Mouse (Mus musculus): ENCODE results near the gene Zfyve16. TPM values are rescaled to one million over a fixed set of nuclear protein-coding genes. Genes with fewer than 3 reads are reported as not detected.
A peak's percentile ranks its signal among the peaks of the same experiment; 100 is the strongest.

The Zfyve16 gene
- polyA plus RNA-seq, 1 experiment from 2014 or later = 11.3 TPM

DNA sequence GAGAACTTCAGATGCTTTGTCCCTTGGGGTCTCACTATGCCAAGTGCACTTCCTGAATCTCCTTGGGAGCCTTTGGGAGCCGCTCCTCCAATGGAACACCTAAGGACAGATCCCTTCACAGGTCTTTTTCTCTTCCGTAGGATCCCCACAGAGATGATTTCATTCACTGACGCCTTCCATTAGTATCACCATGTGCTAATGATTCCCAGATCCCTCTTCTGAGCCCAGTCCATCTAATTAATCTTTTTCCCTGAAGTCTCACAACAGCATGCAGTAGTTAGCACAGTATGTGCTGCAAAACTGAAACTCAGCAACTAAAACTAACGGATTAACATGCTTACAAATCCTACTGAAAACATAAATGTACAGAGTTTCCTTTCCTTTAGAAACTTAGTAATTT, 8.5 kb upstream of the Zfyve16 start:
- Histone ChIP-seq H3K9me3 (ENCODE audit: control insufficient read depth, low read length) (no peaks in the 10 kb centered on the region), H3K4me1 (replicated peaks; ENCODE audit: control insufficient read depth, insufficient read depth, low read length) (no peaks in the 10 kb centered on the region), H3K4me2 (ENCODE audit: low read length) (no peak overlapping the region), H3K36me3 (ENCODE audit: control insufficient read depth, insufficient read depth) (no peaks in the 10 kb centered on the region), H3K4me3 (replicated peaks; ENCODE audit: low read length) (no peak overlapping the region), H3K27me3 (replicated peaks; ENCODE audit: control insufficient read depth, insufficient read depth, low read length) (no peaks in the 10 kb centered on the region), H3K9ac (replicated peaks; ENCODE audit: low read depth, low read length) (no peak overlapping the region), H3K27ac (ENCODE audit: low read length) (no peak overlapping the region)
- ATAC-seq = no peak
- WGBS = 49% methylated on average over 4 of the region's 4 CpGs

DNA sequence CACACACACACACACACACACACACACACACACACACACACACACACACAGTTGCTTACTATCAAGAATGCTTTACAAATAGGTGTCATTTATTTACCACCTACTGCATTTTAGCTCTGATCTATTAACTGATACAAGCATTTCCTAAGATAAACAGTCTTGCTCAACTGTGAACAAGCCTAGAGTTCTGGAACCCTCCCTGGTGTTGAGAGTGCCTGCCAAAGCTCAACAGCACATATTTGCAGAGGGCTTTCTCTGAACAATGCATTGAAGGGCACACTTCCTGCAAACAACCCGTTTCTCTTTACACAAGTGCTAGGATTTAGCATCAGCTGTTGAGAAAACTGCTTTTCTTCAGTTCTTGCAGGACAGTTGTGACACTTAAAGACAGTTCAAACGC, 3.1 kb upstream of the Zfyve16 start:
- Histone ChIP-seq H3K27me3 (replicated peaks; ENCODE audit: control insufficient read depth, insufficient read depth, low read length) (no peaks in the 10 kb centered on the region), H3K9ac (replicated peaks; ENCODE audit: low read depth, low read length) (no peak overlapping the region), H3K36me3 (ENCODE audit: control insufficient read depth, insufficient read depth) (no peaks in the 10 kb centered on the region), H3K27ac (ENCODE audit: low read length) (no peak overlapping the region), H3K4me2 (ENCODE audit: low read length) (no peak overlapping the region), H3K4me3 (replicated peaks; ENCODE audit: low read length) (no peak overlapping the region), H3K4me1 (replicated peaks; ENCODE audit: control insufficient read depth, insufficient read depth, low read length) (peaks cover 5% of the 10 kb centered on the region), H3K9me3 (ENCODE audit: control insufficient read depth, low read length) (no peaks in the 10 kb centered on the region)
- no peak for ATAC-seq
- 58% methylated on average over 2 of the region's 2 CpGs for whole genome bisulfite sequencing

DNA sequence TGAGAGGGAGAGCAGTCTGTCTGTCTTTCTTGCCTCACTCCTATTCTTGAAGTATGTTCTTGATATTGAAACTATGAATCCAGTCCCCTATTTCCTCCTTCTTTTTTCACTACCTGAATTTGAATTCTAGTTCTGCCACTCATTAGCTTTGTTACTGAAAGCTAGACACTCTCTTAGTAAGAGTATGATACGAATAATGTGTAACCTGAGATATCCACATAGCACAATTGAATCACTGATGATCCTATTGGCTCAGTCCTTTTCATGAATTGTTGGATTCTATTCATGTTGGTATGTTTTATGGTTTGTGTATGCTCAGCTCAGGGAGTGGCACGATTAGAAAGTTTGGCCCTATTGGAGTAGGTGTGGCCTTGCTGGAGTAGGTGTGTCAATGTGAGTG, 1.5 kb upstream of the Zfyve16 start:
- no peak overlapping the region for H3K27ac ChIP-seq (ENCODE audit: low read length)
- peaks cover 7% of the 10 kb centered on the region for H3K4me1 ChIP-seq (replicated peaks; ENCODE audit: control insufficient read depth, insufficient read depth, low read length)
- H3K36me3 ChIP-seq (ENCODE audit: control insufficient read depth, insufficient read depth) = no peaks in the 10 kb centered on the region
- H3K4me3 ChIP-seq (replicated peaks; ENCODE audit: low read length) = no peak overlapping the region
- ATAC-seq = no peak
- WGBS = 64% methylated on average over 2 of the region's 2 CpGs
- no peaks in the 10 kb centered on the region for H3K27me3 ChIP-seq (replicated peaks; ENCODE audit: control insufficient read depth, insufficient read depth, low read length)
- H3K4me2 ChIP-seq (ENCODE audit: low read length) = no peak overlapping the region
- no peaks in the 10 kb centered on the region for H3K9me3 ChIP-seq (ENCODE audit: control insufficient read depth, low read length)
- no peak overlapping the region for H3K9ac ChIP-seq (replicated peaks; ENCODE audit: low read depth, low read length)

DNA sequence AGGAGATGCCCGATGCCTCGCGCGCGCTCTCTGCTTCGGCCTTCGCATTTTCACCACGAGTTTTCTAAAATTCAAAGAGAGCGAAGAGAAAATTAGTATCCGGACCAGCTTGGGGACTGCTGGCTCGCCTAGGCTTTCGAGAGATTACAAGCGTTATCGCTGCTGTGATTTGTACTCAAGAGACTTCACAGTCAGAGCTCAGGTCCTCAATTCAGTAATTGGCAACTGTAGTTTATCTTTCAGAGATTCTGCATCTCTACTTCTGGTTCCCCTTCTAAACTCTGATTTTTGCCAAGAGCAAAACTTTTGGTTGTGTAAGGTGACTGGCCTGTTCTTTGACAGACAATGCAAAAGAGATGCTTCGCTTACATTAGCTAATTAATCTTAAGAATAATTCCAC, 569 bp upstream of the Zfyve16 start:
- Histone ChIP-seq H3K9ac (replicated peaks; ENCODE audit: low read depth, low read length) (peak overlapping the region; percentile 94), H3K27ac (ENCODE audit: low read length) (peak overlapping the region; percentile 96), H3K4me1 (replicated peaks; ENCODE audit: control insufficient read depth, insufficient read depth, low read length) (peaks cover 7% of the 10 kb centered on the region), H3K4me2 (ENCODE audit: low read length) (peak overlapping the region; percentile 64), H3K36me3 (ENCODE audit: control insufficient read depth, insufficient read depth) (no peaks in the 10 kb centered on the region), H3K27me3 (replicated peaks; ENCODE audit: control insufficient read depth, insufficient read depth, low read length) (no peaks in the 10 kb centered on the region), H3K4me3 (replicated peaks; ENCODE audit: low read length) (peak overlapping the region; percentile 84), H3K9me3 (ENCODE audit: control insufficient read depth, low read length) (no peaks in the 10 kb centered on the region)
- 3% methylated on average over 15 of the region's 15 CpGs for WGBS
- no peak; the same call in 1 of the 2 replicates for ATAC-seq

DNA sequence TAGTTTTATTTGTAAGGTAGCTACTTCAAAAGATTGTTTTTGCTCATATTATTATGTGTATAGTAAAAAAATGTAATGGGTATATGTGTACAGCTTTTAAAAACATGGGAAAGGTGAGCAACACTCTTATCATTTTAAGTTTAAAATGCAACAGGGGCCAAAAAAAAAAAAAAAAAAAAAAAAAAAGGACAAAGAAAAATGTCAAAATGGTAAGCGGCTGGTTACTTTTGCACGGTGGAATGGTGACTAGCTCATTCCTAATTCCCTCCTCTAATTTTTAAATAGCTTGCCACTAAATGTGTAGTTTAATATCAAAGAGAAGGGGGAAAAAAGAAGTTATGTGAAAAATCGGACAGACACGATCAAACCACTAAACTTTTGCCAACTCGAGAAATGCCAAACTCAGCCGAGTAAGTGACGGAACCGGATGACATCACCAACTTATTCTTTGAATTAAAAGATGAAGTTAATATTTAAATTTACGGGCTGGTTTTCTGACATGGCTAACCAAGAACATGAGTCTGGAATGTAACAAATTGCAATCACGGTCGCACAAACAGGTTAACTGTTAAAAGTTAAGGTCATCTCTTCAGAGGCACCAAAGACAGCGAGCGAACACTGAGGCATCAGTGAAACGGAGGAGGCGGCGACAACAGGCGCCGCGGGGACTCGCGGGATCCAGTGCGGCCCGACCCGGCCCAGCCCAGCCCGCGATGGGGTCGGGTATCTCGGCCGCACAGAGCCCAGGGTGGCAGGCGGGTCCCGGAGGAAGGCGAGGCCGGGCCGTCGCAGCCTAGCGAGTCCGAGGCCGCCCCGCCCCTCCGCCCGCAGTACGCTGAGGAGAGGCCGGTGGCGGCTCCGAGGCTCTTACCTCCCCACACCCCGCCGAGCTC, 594 bp downstream of the Zfyve16 start:
- Histone ChIP-seq H3K27me3 (replicated peaks; ENCODE audit: control insufficient read depth, insufficient read depth, low read length) (no peaks in the 10 kb centered on the region), H3K4me3 (replicated peaks; ENCODE audit: low read length) (peak overlapping the region; percentile 84), H3K4me2 (ENCODE audit: low read length) (peak overlapping the region; percentile 64), H3K9me3 (ENCODE audit: control insufficient read depth, low read length) (no peaks in the 10 kb centered on the region), H3K4me1 (replicated peaks; ENCODE audit: control insufficient read depth, insufficient read depth, low read length) (peaks cover 7% of the 10 kb centered on the region), H3K9ac (replicated peaks; ENCODE audit: low read depth, low read length) (peak overlapping the region; percentile 94), H3K27ac (ENCODE audit: low read length) (peak overlapping the region; percentile 96), H3K36me3 (ENCODE audit: control insufficient read depth, insufficient read depth) (no peaks in the 10 kb centered on the region)
- WGBS = 2% methylated on average over 36 of the region's 47 CpGs
- ATAC-seq = peak; percentile 90

DNA sequence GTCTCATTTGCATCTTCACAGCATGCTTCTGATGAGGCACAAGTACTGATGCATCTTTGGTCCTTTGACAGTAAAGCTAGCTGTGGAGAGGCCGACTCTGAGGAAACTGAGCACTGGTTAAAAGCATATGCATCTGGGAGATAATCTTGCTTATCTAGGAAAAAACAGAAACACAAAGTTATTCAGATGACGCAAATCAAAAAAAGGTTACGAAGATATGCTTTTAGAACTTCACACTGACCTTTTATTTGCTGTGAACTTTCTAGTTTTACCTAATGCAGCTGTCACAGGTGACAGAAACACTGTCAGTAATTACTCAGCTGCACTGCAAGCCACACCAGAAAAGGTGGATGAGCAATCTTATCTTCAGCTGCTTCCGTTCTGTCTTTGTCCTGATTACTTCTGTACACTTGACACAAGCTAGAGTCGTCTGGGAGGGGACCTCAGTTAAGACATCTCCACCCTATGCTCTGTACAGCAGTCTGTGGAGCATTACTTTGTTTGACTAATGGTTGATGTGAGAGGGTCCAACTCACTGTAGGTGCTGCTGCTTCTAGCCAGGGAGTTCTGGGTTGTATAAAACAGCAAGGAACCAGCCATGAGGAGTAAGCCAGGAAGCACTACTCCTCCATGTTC, 7.4 kb downstream of the Zfyve16 start:
- Histone ChIP-seq H3K36me3 (ENCODE audit: control insufficient read depth, insufficient read depth) (peaks cover 15% of the 10 kb centered on the region), H3K27me3 (replicated peaks; ENCODE audit: control insufficient read depth, insufficient read depth, low read length) (no peaks in the 10 kb centered on the region), H3K4me2 (ENCODE audit: low read length) (no peak overlapping the region), H3K27ac (ENCODE audit: low read length) (no peak overlapping the region), H3K4me1 (replicated peaks; ENCODE audit: control insufficient read depth, insufficient read depth, low read length) (no peaks in the 10 kb centered on the region; the same call in 1 of the 2 replicates), H3K4me3 (replicated peaks; ENCODE audit: low read length) (no peak overlapping the region), H3K9ac (replicated peaks; ENCODE audit: low read depth, low read length) (no peak overlapping the region), H3K9me3 (ENCODE audit: control insufficient read depth, low read length) (no peaks in the 10 kb centered on the region)
- 92% methylated on average over 5 of the region's 5 CpGs for WGBS
- no peak for ATAC-seq

DNA sequence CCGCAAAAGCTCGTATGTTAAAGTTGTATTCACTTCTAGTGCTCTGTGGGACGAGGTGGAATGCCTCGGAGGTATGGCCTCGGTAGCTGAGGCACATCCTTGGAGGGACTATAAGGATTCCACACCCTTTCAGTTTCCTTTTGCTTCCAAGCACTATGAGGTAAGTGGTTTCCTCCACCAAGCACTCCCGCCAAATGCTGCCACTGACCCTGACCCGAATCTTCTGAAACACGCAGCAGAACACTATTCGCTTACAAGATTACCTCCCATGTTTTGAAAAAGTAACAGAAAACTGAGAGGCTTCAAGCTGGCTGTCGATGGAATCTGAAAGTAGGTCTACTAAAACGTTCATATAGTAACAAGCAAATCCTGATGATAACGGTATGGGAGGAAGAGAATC, 25.8 kb downstream of the Zfyve16 start:
- ATAC-seq = no peak
- no peak overlapping the region for H3K9ac ChIP-seq (replicated peaks; ENCODE audit: low read depth, low read length)
- peaks cover 13% of the 10 kb centered on the region for H3K36me3 ChIP-seq (ENCODE audit: control insufficient read depth, insufficient read depth)
- H3K4me1 ChIP-seq (replicated peaks; ENCODE audit: control insufficient read depth, insufficient read depth, low read length) = no peaks in the 10 kb centered on the region
- 88% methylated on average over 12 of the region's 12 CpGs for WGBS
- no peak overlapping the region for H3K4me3 ChIP-seq (replicated peaks; ENCODE audit: low read length)
- no peaks in the 10 kb centered on the region for H3K9me3 ChIP-seq (ENCODE audit: control insufficient read depth, low read length)
- H3K4me2 ChIP-seq (ENCODE audit: low read length) = no peak overlapping the region
- no peaks in the 10 kb centered on the region for H3K27me3 ChIP-seq (replicated peaks; ENCODE audit: control insufficient read depth, insufficient read depth, low read length)
- no peak overlapping the region for H3K27ac ChIP-seq (ENCODE audit: low read length)

DNA sequence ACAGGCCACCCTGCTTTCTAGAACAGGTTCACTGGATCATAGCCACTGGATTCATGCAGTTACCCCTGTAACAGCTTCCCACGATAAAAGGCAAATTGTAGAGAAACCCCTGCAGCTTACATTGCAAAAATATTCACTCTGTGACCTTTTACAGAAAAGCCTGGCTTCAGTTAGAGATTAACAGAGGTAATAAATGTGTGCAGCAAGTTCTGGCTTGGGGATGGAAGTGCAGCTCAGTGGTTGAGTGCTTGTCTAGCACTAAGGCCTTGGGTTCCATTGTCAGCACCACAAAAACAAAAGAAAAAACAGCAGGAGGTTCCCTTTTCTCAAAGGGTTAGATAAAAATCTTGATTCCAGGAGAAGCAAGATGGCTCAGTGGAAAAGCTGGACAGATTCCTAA, 38.7 kb downstream of the Zfyve16 start:
- WGBS = 92% methylated on average over 1 of the region's 1 CpGs
- no peaks in the 10 kb centered on the region for H3K9me3 ChIP-seq (ENCODE audit: control insufficient read depth, low read length)
- H3K36me3 ChIP-seq (ENCODE audit: control insufficient read depth, insufficient read depth) = peaks cover 10% of the 10 kb centered on the region
- H3K4me3 ChIP-seq (replicated peaks; ENCODE audit: low read length) = no peak overlapping the region
- no peak for ATAC-seq
- no peaks in the 10 kb centered on the region for H3K27me3 ChIP-seq (replicated peaks; ENCODE audit: control insufficient read depth, insufficient read depth, low read length)
- no peak overlapping the region for H3K27ac ChIP-seq (ENCODE audit: low read length)
- no peak overlapping the region for H3K9ac ChIP-seq (replicated peaks; ENCODE audit: low read depth, low read length)
- H3K4me1 ChIP-seq (replicated peaks; ENCODE audit: control insufficient read depth, insufficient read depth, low read length) = no peaks in the 10 kb centered on the region
- H3K4me2 ChIP-seq (ENCODE audit: low read length) = no peak overlapping the region

DNA sequence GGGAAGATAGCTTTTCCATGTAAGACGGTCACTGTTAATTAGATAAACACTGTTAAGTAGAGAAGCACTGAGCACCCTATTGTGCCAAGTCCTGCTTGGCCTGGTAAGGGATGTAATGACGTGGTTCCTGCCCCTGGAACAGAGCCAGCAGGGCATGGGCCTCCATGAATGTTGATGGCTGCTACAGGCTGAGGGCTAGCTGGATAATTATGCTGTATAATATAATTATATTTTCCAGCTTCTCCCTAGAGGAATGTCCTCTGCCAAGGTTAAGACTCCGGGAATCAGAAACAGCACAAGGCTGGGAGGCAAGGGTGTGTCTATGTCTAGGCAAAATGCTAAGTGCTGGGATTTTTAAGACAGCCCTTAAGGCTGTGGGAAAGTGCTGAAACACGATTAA, 39.9 kb downstream of the Zfyve16 start:
- Histone ChIP-seq H3K36me3 (ENCODE audit: control insufficient read depth, insufficient read depth) (peaks cover 10% of the 10 kb centered on the region), H3K27ac (ENCODE audit: low read length) (no peak overlapping the region), H3K9me3 (ENCODE audit: control insufficient read depth, low read length) (no peaks in the 10 kb centered on the region), H3K27me3 (replicated peaks; ENCODE audit: control insufficient read depth, insufficient read depth, low read length) (no peaks in the 10 kb centered on the region), H3K4me2 (ENCODE audit: low read length) (no peak overlapping the region), H3K4me1 (replicated peaks; ENCODE audit: control insufficient read depth, insufficient read depth, low read length) (no peaks in the 10 kb centered on the region), H3K9ac (replicated peaks; ENCODE audit: low read depth, low read length) (no peak overlapping the region), H3K4me3 (replicated peaks; ENCODE audit: low read length) (no peak overlapping the region)
- 55% methylated on average over 4 of the region's 4 CpGs for WGBS
- 0 out of 2 replicates have a peak, but pooled peaks have one; percentile 33 for ATAC-seq

Data from forebrain, embryonic 16.5 days (tissue).